Mouse (Mus musculus): ENCODE data around the gene Ndrg3. TPM values are rescaled to one million over a fixed set of nuclear protein-coding genes. Genes with fewer than 3 reads are reported as not detected.

Ndrg3 gene
- total and polyA plus RNA-seq, 3 experiments, result 16.6 to 27.5 (median 21.8) TPM

- no peaks in the 10 kb centered on the region for H3K4me1 ChIP-seq (ENCODE audit: control insufficient read depth in 1 of 2, insufficient read depth in 2 of 2)
- no peak overlapping the region for H3K4me3 ChIP-seq (replicated peaks in 1 of 3; ENCODE audit: low read depth in 2 of 3, low read length in 2 of 3, poor library complexity in 1 of 3)
- no peak overlapping the region for H3K27ac ChIP-seq (ENCODE audit: insufficient read depth, low read depth)
- dilution Hi-C loops (cut with MboI; ENCODE audit: extremely low pct_ligation_motif_present, extremely low pct_unique_long_range_greater_than_20kb, low sequenced_read_pairs), result no loop called here
- no peaks in the 10 kb centered on the region for H3K27me3 ChIP-seq (replicated peaks)
- H3K4me2 ChIP-seq (ENCODE audit: insufficient read depth, low read depth, poor library complexity, severe bottlenecking), result no peak overlapping the region
- H3K9ac ChIP-seq (ENCODE audit: insufficient read depth, low read depth), result no peak overlapping the region
- no peaks in the 10 kb centered on the region for H3K79me2 ChIP-seq (replicated peaks; ENCODE audit: control insufficient read depth, extremely low read depth, insufficient read depth, poor library complexity, severe bottlenecking)
- in situ Hi-C loops (cut with MboI; ENCODE audit: low pct_ligation_motif_present, low pct_unique_long_range_greater_than_20kb, low sequenced_read_pairs), result loop anchor here (25.0 kb wide), 1 partner anchor 191 kb away; the partner anchor contains the start of genes Soga1 and Tldc2
- no peaks in the 10 kb centered on the region for H3K9me3 ChIP-seq (replicated peaks; ENCODE audit: low read length)
- H3K36me3 ChIP-seq (replicated peaks in 1 of 2; ENCODE audit: control insufficient read depth in 1 of 2, insufficient read depth in 1 of 2, low read length in 1 of 2), result no peaks in the 10 kb centered on the region
- no peak for DNase-seq (ENCODE audit: extremely low read depth)
- TF ChIP-seq USF1 (IDR thresholded peaks at IDR 0.05; ENCODE audit: low read depth, low read length) (no peak), RCOR1 (conservative IDR thresholded peaks at IDR 0.05; ENCODE audit: low read depth, low read length) (no peak), NELFE (IDR thresholded peaks at IDR 0.05; ENCODE audit: low read depth, low read length) (no peak), EP300 (IDR thresholded peaks at IDR 0.05; ENCODE audit: low read length) (no peak), TCF12 (IDR thresholded peaks at IDR 0.05; ENCODE audit: low read depth, low read length) (no peak), ELF1 (IDR thresholded peaks at IDR 0.05; ENCODE audit: low read depth, low read length) (no peak), KAT2A (IDR thresholded peaks at IDR 0.05; ENCODE audit: insufficient replicate concordance, low read length) (no peak), SMC3 (IDR thresholded peaks at IDR 0.05; ENCODE audit: low read depth, low read length) (no peak), IRF4 (IDR thresholded peaks at IDR 0.05; ENCODE audit: low read depth, low read length) (no peak), CTCF (conservative IDR thresholded peaks at IDR 0.05 in 1 of 2, IDR thresholded peaks at IDR 0.05 in 1 of 2; ENCODE audit: low read depth in 2 of 2, low read length in 2 of 2) (no peak), ETS1 (conservative IDR thresholded peaks at IDR 0.05; ENCODE audit: low read depth, low read length) (no peak), UBTF (IDR thresholded peaks at IDR 0.05; ENCODE audit: low read depth, low read length) (no peak), HCFC1 (IDR thresholded peaks at IDR 0.05; ENCODE audit: low read depth, low read length) (no peak), MAX (IDR thresholded peaks at IDR 0.05; ENCODE audit: low read length) (no peak), GABPA (IDR thresholded peaks at IDR 0.05; ENCODE audit: insufficient replicate concordance, low read depth, low read length) (no peak), MAZ (IDR thresholded peaks at IDR 0.05; ENCODE audit: low read depth, low read length) (no peak), ZMIZ1 (IDR thresholded peaks at IDR 0.05; ENCODE audit: low read depth, low read length) (no peak), TBP (conservative IDR thresholded peaks at IDR 0.05; ENCODE audit: low read depth, low read length) (no peak), POLR2A (IDR thresholded peaks at IDR 0.05; ENCODE audit: low read depth, low read length) (no peak), SIN3A (IDR thresholded peaks at IDR 0.05; ENCODE audit: low read length) (no peak)
These were observed 95.4 kb downstream of the Ndrg3 start for GRCm38 (mm10) chr2:156896384-156896914.

- Histone ChIP-seq H3K36me3 (replicated peaks in 1 of 2; ENCODE audit: control insufficient read depth in 1 of 2, insufficient read depth in 1 of 2, low read length in 1 of 2) (no peaks in the 10 kb centered on the region), H3K4me3 (replicated peaks in 1 of 3; ENCODE audit: low read depth in 2 of 3, low read length in 2 of 3, poor library complexity in 1 of 3) (no peak overlapping the region), H3K4me1 (ENCODE audit: control insufficient read depth in 1 of 2, insufficient read depth in 2 of 2) (no peaks in the 10 kb centered on the region), H3K27ac (ENCODE audit: insufficient read depth, low read depth) (no peak overlapping the region), H3K27me3 (replicated peaks) (no peaks in the 10 kb centered on the region), H3K9me3 (replicated peaks; ENCODE audit: low read length) (no peaks in the 10 kb centered on the region), H3K4me2 (ENCODE audit: insufficient read depth, low read depth, poor library complexity, severe bottlenecking) (no peak overlapping the region), H3K9ac (ENCODE audit: insufficient read depth, low read depth) (no peak overlapping the region), H3K79me2 (replicated peaks; ENCODE audit: control insufficient read depth, extremely low read depth, insufficient read depth, poor library complexity, severe bottlenecking) (no peaks in the 10 kb centered on the region)
- TF ChIP-seq ZKSCAN1 (IDR thresholded peaks at IDR 0.05; ENCODE audit: borderline replicate concordance, low read depth, low read length) (no peak), KAT2A (IDR thresholded peaks at IDR 0.05; ENCODE audit: insufficient replicate concordance, low read length) (no peak)
- DNase-seq (ENCODE audit: extremely low read depth), result no peak
- dilution Hi-C loops (cut with MboI; ENCODE audit: extremely low pct_ligation_motif_present, extremely low pct_unique_long_range_greater_than_20kb, low sequenced_read_pairs), result no loop called here
- in situ Hi-C loops (cut with MboI; ENCODE audit: low pct_ligation_motif_present, low pct_unique_long_range_greater_than_20kb, low sequenced_read_pairs), result loop anchor here (25.0 kb wide), 1 partner anchor 193 kb away; the partner anchor contains the start of genes Soga1 and Tldc2
These were observed 97.2 kb downstream of the Ndrg3 start for GRCm38 (mm10) chr2:156894496-156895265.
